Mouse (Mus musculus) midbrain, embryonic 12.5 days (tissue): ENCODE results near the gene Adamts3. TPM values are rescaled to one million over a fixed set of nuclear protein-coding genes. Genes with fewer than 3 reads are reported as not detected.
A peak's percentile ranks its signal among the peaks of the same experiment; 100 is the strongest.

Experiments
- ATAC-seq: fragments of 200-750 bp; cut with Nextera tagmentation; 2 replicates; pipeline ENCODE4 v1.8.0; 2017; ENCODE audit warnings: low read depth, moderate TSS enrichment, moderate library complexity; ENCODE audit not compliant: low FRiP score
- H3K27ac ChIP-seq: fragments of 300-500 bp; sonication (generic); replicated peaks from 2 replicates; pipeline ENCODE4 v1.5.1; 2016; ENCODE audit warnings: mild to moderate bottlenecking
- H3K27me3 ChIP-seq: fragments of 300-500 bp; sonication (generic); 2 replicates; pipeline ENCODE4 v1.6.1; 2016; ENCODE audit warnings: mild to moderate bottlenecking
- H3K36me3 ChIP-seq: fragments of 300-500 bp; sonication (generic); 2 replicates; pipeline ENCODE4 v1.6.1; 2016
- H3K4me1 ChIP-seq: fragments of 300-500 bp; sonication (generic); 2 replicates; pipeline ENCODE4 v1.6.1; 2016
- H3K4me2 ChIP-seq: fragments of 300-500 bp; sonication (generic); replicated peaks from 2 replicates; pipeline ENCODE4 v1.6.1; 2016; ENCODE audit warnings: mild to moderate bottlenecking, moderate library complexity
- H3K4me3 ChIP-seq: fragments of 300-500 bp; sonication (generic); 2 replicates; pipeline ENCODE4 v1.5.1; 2016; ENCODE audit warnings: mild to moderate bottlenecking
- H3K9ac ChIP-seq: fragments of 300-500 bp; sonication (generic); replicated peaks from 2 replicates; pipeline ENCODE4 v1.6.1; 2016; ENCODE audit warnings: mild to moderate bottlenecking, moderate library complexity
- H3K9me3 ChIP-seq: fragments of 300-500 bp; sonication (generic); 2 replicates; pipeline ENCODE4 v1.6.1; 2016; ENCODE audit warnings: mild to moderate bottlenecking
- WGBS: fragments of 180-500 bp; shearing (Covaris S2); methylation state at CpG from one replicate; pipeline ENCODE4 v1.1.7; 2016; 5-methylcytosine and 5-hydroxymethylcytosine counted together
- polyA plus RNA-seq: library from polyadenylated mRNA; unstranded; fragments of >200 nt; fragmentation: Nextera tagmentation; extraction: Ambion mirVana; gene quantifications from 2 replicates; pipeline ENCODE4 v1.2.1, GENCODE M21; 2016

Gene Adamts3
- polyA plus RNA-seq, 1 experiment from 2014 or later = 4.2 TPM

GRCm38 (mm10) chr5:89751836-89752235 is 131.3 kb downstream of the Adamts3 start:
- Histone ChIP-seq H3K27me3 (peaks cover 5% of the 10 kb centered on the region; the same call in 1 of the 2 replicates), H3K9ac (no peak overlapping the region), H3K27ac (no peak overlapping the region), H3K36me3 (no peaks in the 10 kb centered on the region), H3K4me1 (no peaks in the 10 kb centered on the region), H3K9me3 (peaks cover 4% of the 10 kb centered on the region; the same call in 1 of the 2 replicates), H3K4me2 (no peak overlapping the region), H3K4me3 (no peak overlapping the region)
- WGBS = 91% methylated on average over 2 of the region's 2 CpGs
- no peak for ATAC-seq

- no peak overlapping the region for H3K9ac ChIP-seq
- H3K4me1 ChIP-seq = no peaks in the 10 kb centered on the region
- peaks cover 4% of the 10 kb centered on the region; the same call in 1 of the 2 replicates for H3K9me3 ChIP-seq
- no peak overlapping the region for H3K4me2 ChIP-seq
- no peaks in the 10 kb centered on the region for H3K36me3 ChIP-seq
- H3K27ac ChIP-seq = no peak overlapping the region
- 92% methylated on average over 2 of the region's 2 CpGs for WGBS
- no peaks in the 10 kb centered on the region for H3K27me3 ChIP-seq
- H3K4me3 ChIP-seq = no peak overlapping the region
- no peak for ATAC-seq
Observed at GRCm38 (mm10) chr5:89748185-89748884, 134.8 kb downstream of the Adamts3 start.

- H3K27ac ChIP-seq = no peak overlapping the region
- ATAC-seq = no peak
- no peaks in the 10 kb centered on the region for H3K27me3 ChIP-seq
- no peaks in the 10 kb centered on the region for H3K36me3 ChIP-seq
- 87% methylated on average over 5 of the region's 5 CpGs for WGBS
- H3K9ac ChIP-seq = no peak overlapping the region
- H3K4me2 ChIP-seq = no peak overlapping the region
- peaks cover 4% of the 10 kb centered on the region; the same call in 1 of the 2 replicates for H3K9me3 ChIP-seq
- H3K4me3 ChIP-seq = no peak overlapping the region
- H3K4me1 ChIP-seq = no peaks in the 10 kb centered on the region
Observed at GRCm38 (mm10) chr5:89747149-89747659, 135.9 kb downstream of the Adamts3 start.

GRCm38 (mm10) chr5:89745112-89745511 is 138.0 kb downstream of the Adamts3 start:
- Histone ChIP-seq H3K9me3 (no peaks in the 10 kb centered on the region), H3K4me2 (no peak overlapping the region), H3K9ac (no peak overlapping the region), H3K4me1 (no peaks in the 10 kb centered on the region), H3K4me3 (no peak overlapping the region), H3K27ac (no peak overlapping the region), H3K36me3 (no peaks in the 10 kb centered on the region), H3K27me3 (no peaks in the 10 kb centered on the region)
- 90% methylated on average over 2 of the region's 2 CpGs for WGBS
- ATAC-seq = no peak

GRCm38 (mm10) chr5:89734759-89735158 is 148.4 kb downstream of the Adamts3 start:
- no peaks in the 10 kb centered on the region for H3K27me3 ChIP-seq
- 89% methylated on average over 2 of the region's 2 CpGs for WGBS
- no peak overlapping the region for H3K27ac ChIP-seq
- no peak overlapping the region for H3K9ac ChIP-seq
- no peaks in the 10 kb centered on the region for H3K4me1 ChIP-seq
- ATAC-seq = no peak
- no peak overlapping the region for H3K4me2 ChIP-seq
- H3K9me3 ChIP-seq = no peaks in the 10 kb centered on the region
- H3K36me3 ChIP-seq = no peaks in the 10 kb centered on the region
- H3K4me3 ChIP-seq = no peak overlapping the region

- H3K4me1 ChIP-seq = no peaks in the 10 kb centered on the region
- ATAC-seq = no peak
- H3K36me3 ChIP-seq = no peaks in the 10 kb centered on the region
- H3K27me3 ChIP-seq = no peaks in the 10 kb centered on the region
- H3K27ac ChIP-seq = no peak overlapping the region
- no peak overlapping the region for H3K4me2 ChIP-seq
- no peak overlapping the region for H3K9ac ChIP-seq
- WGBS = 89% methylated on average over 3 of the region's 3 CpGs
- H3K9me3 ChIP-seq = 0 out of 2 replicates have a peak, but pooled peaks cover 7% of the 10 kb centered on the region
- H3K4me3 ChIP-seq = no peak overlapping the region
Observed at GRCm38 (mm10) chr5:89730411-89730810, 152.7 kb downstream of the Adamts3 start.

GRCm38 (mm10) chr5:89728117-89728516 is 155.0 kb downstream of the Adamts3 start:
- 82% methylated on average over 3 of the region's 3 CpGs for WGBS
- Histone ChIP-seq H3K36me3 (no peaks in the 10 kb centered on the region), H3K27ac (no peak overlapping the region), H3K27me3 (no peaks in the 10 kb centered on the region), H3K9me3 (0 out of 2 replicates have a peak, but pooled peaks cover 7% of the 10 kb centered on the region), H3K4me1 (no peaks in the 10 kb centered on the region), H3K9ac (no peak overlapping the region), H3K4me2 (no peak overlapping the region), H3K4me3 (no peak overlapping the region)
- no peak for ATAC-seq

GRCm38 (mm10) chr5:89727497-89728057 is 155.6 kb downstream of the Adamts3 start:
- Histone ChIP-seq H3K36me3 (no peaks in the 10 kb centered on the region), H3K4me1 (no peaks in the 10 kb centered on the region), H3K9ac (no peak overlapping the region), H3K4me2 (no peak overlapping the region), H3K4me3 (no peak overlapping the region), H3K9me3 (0 out of 2 replicates have a peak, but pooled peaks cover 7% of the 10 kb centered on the region), H3K27ac (no peak overlapping the region), H3K27me3 (no peaks in the 10 kb centered on the region)
- 86% methylated on average over 6 of the region's 6 CpGs for WGBS
- ATAC-seq = no peak

- no peak for ATAC-seq
- WGBS = 56% methylated on average over 2 of the region's 2 CpGs
- Histone ChIP-seq H3K27me3 (no peaks in the 10 kb centered on the region), H3K36me3 (no peaks in the 10 kb centered on the region), H3K9ac (no peak overlapping the region), H3K27ac (no peak overlapping the region), H3K9me3 (no peaks in the 10 kb centered on the region), H3K4me3 (no peak overlapping the region), H3K4me2 (no peak overlapping the region), H3K4me1 (no peaks in the 10 kb centered on the region)
Observed at GRCm38 (mm10) chr5:89714552-89714951, 168.6 kb downstream of the Adamts3 start.

- Histone ChIP-seq H3K4me2 (no peak overlapping the region), H3K4me3 (no peak overlapping the region), H3K27me3 (no peaks in the 10 kb centered on the region), H3K27ac (no peak overlapping the region), H3K4me1 (no peaks in the 10 kb centered on the region), H3K9me3 (no peaks in the 10 kb centered on the region), H3K36me3 (no peaks in the 10 kb centered on the region), H3K9ac (no peak overlapping the region)
- no peak for ATAC-seq
- 89% methylated on average over 7 of the region's 7 CpGs for WGBS
Observed at GRCm38 (mm10) chr5:89711116-89711859, 171.8 kb downstream of the Adamts3 start.

- no peak overlapping the region for H3K9ac ChIP-seq
- ATAC-seq = no peak
- 66% methylated on average over 4 of the region's 4 CpGs for WGBS
Observed at GRCm38 (mm10) chr5:89709459-89709858, 173.7 kb downstream of the Adamts3 start.

GRCm38 (mm10) chr5:89704264-89704663 is 178.9 kb downstream of the Adamts3 start:
- no peak overlapping the region for H3K4me3 ChIP-seq
- H3K27ac ChIP-seq = no peak overlapping the region
- H3K36me3 ChIP-seq = no peaks in the 10 kb centered on the region
- no peaks in the 10 kb centered on the region for H3K9me3 ChIP-seq
- no peak overlapping the region for H3K4me2 ChIP-seq
- peak; percentile 5; the same call in 1 of the 2 replicates for ATAC-seq
- no peak overlapping the region for H3K9ac ChIP-seq
- WGBS = 29% methylated on average over 1 of the region's 1 CpGs
- H3K4me1 ChIP-seq = peaks cover 5% of the 10 kb centered on the region; the same call in 1 of the 2 replicates
- H3K27me3 ChIP-seq = no peaks in the 10 kb centered on the region

More at GRCm38 (mm10) chr5:89709459-89709858, 173.7 kb downstream of the Adamts3 start:
- Histone ChIP-seq H3K27ac (no peak overlapping the region), H3K4me3 (no peak overlapping the region), H3K9me3 (no peaks in the 10 kb centered on the region), H3K36me3 (no peaks in the 10 kb centered on the region), H3K4me2 (no peak overlapping the region), H3K4me1 (no peaks in the 10 kb centered on the region; the same call in 1 of the 2 replicates), H3K27me3 (no peaks in the 10 kb centered on the region)
